Mouse (Mus musculus): ENCODE measurements around the gene Lrrc46.

The Lrrc46 gene

DNA sequence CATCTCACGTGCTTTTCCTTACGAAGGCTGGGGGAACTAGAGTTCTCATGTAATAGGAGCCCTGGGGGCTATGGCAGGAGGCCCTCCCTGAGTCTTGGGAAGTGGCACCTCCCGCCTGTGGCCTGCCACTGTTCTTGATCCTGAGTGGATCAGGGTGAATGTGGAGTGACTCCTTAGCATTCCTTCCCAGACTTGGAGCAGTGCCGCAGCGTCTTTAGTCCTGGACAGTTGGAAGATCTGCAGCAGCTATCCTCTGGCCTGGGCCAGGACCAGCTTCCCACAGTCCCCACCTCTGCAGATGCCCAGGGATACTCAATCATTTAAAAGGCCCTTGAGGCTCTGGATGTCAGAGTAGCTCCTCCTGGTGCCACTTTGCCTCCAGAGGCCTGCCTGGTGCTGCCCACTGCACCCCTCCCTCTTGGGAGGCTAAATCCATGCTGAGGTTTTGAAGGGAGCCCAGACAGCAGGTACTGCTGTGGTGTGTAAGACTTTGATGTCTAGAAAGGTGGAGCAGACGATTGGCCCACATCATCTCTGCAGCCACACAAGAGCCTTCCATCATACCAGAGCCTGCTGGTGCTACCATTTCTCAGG, 8.4 kb upstream of the Lrrc46 start:
- DNase-seq (ENCODE audit: low spot score) = no peak

DNA sequence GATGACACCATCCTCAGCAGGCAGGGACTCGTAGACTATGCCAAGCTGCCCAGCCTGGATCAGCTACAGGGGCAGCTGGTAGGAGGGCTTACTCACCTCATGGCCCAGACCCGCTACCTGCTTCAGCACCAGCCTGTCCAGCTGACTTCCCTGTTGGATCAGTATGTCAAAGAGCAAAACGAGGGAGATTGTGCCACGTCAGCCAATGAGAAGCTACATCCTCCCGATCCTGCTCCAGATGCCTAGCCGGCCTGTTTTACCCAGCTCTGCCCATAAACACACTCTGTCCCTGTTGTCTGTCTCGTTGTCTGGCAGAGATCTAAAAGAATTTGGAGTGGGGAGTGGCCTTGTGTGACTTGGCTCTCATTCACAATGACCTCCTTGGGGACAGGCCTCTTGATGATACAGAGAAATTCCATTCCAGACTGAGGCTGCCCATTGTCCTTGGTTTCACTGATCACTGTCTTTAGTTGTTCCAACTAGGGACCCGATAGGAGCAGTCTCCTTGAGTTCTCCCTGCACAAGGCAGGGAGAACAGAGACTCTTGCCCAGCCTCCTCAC, 7.0 kb upstream of the Lrrc46 start:
- no peak for DNase-seq (ENCODE audit: low spot score)

- no peak for DNase-seq (ENCODE audit: low spot score)
Observed at GRCm38 (mm10) chr11:97045861-97046260, 4.7 kb upstream of the Lrrc46 start.

GRCm38 (mm10) chr11:97044902-97045301, 3.7 kb upstream of the Lrrc46 start:
- no peak for DNase-seq (ENCODE audit: low spot score)

DNA sequence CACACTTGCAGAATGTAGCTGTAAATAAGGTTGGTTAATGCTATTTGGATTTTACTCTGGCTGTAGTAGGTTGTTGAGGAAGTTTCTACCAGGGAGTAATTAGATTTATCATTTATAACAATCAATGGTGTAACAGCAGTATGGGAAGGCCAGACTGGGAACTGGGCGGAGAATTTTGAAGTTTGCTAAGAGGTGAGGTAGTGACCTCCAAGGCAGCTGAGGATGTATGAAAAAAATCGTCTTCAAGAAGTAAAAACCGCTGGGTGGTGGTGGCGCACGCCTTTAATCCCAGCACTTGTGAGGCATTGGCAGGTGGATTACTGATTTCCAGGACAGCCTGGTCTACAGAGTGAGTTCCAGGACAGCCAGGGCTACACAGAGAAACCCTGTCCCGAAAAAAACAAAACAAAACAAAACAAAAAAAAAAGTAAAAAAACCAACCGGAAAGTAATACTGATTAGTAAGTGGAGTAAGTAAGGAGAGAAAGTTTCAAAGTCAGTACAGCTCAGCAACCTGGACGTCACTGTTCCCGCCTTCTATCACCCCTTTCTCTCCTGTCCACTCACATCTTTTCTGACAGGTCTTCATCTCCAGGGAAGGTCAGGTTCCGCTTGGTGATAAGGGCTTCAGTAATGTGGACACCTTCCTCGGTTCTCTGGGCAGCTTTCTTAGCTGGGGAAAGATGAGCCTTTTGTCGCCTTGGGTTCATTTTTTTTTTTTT, 746 bp downstream of the Lrrc46 start:
- no peak for DNase-seq (ENCODE audit: low spot score)

DNA sequence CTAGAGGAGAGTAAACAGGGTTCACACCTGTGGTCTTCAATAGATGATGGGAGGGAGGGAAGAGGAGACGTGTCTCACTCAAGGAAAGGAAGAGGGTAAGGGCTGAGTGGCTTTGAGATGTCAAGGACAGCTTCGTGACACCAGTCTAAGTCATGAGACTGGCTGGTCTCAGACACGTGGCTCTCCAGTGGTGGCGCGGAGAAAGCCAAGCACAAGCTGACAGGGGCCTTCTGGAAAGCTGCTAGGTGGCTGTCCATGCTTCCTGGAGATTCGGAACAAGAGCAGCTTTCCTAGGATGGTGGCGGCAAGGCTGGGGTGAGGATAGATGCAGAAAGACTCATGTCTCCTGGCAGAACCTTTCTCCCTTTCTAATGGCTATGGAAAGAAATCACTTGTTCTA, 2.3 kb downstream of the Lrrc46 start:
- no peak for DNase-seq (ENCODE audit: low spot score)

DNA sequence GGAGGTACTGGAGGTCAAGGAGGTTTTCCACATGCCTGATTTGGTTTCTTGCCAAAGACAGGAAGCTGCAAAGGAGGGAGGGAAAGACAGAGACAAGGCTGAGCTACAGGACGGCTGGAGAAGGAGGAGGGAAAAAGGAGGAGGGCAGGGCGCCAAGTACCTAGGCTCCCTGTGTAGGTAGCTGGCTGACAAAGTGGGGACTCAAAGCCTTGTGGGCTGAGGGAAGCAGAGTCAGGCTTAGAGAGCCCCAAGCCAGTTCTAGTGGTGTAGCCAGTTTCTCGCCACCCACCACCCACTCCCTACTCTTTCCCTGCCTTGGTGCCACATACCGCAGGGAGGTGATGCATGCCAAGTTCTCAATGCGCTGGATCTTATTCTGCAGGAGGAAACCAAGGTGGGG, 5.1 kb downstream of the Lrrc46 start:
- no peak for DNase-seq (ENCODE audit: low spot score)

DNA sequence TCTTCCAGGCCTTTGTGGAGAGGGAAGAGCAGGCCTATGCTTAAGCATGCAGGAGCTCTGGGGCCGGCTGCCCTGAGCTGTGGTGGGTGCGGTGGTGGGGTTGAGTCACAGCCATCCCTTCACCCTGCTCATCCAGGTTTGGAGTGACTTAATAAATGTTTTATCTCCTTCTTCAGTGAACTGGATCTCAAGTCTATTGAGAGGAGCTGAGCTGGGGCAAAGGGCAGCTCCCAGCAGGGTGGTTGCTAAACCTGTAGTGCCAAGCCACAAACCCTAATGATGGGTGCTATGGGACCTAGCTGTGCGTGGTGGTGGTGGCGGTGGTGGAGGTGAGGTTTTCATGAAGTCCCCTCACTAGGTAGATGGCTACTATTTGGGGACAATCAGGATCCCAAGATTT, 7.4 kb downstream of the Lrrc46 start:
- no peak for DNase-seq (ENCODE audit: low spot score)

DNA sequence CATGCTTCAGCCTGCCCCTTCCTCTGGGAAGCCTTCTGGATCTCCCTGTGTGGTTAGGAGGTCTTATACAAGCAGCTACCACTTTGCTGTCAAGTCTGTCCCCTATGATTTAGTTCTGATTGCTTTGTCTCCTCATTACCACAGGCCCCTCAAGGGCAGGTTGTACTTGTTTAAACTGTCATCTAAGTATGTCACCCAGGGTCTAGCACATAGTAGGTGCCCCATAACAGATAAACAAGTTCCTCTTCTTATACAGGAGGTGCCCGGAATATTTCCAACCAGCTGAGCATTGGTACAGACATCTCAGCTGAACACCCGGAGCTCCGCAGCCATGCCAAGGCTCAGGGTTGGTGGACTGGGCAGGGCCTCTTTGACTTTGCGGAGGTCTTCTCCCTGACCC, 8.7 kb downstream of the Lrrc46 start:
- no peak for DNase-seq (ENCODE audit: low spot score)

DNA sequence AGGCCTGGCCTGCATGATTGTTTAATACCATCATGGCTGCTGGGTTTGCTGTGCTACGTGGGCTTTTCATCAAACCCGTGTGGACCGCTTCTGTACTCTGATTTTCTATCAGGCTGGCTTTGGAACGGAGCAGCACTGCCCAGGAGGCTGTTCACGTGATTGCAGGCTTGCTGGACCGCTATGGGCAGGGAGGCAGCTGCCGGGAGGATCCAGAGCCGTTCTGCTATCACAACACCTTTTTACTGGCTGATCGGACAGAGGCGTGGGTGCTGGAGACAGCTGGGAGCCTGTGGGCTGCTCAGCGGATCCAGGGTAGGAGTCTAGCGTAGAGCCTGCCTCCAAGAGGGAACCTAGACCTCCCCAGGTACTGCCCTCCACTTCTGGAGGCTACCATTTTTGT, 9.2 kb downstream of the Lrrc46 start:
- DNase-seq (ENCODE audit: low spot score) = no peak

DNA sequence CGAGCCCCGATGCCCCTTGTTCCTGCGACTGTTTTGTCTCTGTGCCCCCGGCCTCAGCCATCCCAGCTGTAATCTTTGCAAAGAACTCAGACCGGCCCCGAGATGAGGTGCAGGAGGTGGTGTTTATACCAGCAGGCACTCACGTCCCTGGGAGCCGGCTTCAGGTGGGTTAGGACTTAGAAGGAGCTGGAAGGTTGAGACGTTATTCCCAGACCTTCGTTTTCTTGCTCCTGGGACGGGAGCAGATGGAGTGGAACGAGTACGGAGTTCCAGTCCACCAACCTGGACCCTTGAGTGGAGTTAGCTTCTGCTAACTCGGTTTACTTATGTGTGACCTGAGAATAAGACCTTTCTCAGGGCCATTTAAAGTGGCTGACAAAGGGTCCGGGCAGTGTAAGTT, 10.8 kb downstream of the Lrrc46 start:
- DNase-seq (ENCODE audit: low spot score) = no peak

DNA sequence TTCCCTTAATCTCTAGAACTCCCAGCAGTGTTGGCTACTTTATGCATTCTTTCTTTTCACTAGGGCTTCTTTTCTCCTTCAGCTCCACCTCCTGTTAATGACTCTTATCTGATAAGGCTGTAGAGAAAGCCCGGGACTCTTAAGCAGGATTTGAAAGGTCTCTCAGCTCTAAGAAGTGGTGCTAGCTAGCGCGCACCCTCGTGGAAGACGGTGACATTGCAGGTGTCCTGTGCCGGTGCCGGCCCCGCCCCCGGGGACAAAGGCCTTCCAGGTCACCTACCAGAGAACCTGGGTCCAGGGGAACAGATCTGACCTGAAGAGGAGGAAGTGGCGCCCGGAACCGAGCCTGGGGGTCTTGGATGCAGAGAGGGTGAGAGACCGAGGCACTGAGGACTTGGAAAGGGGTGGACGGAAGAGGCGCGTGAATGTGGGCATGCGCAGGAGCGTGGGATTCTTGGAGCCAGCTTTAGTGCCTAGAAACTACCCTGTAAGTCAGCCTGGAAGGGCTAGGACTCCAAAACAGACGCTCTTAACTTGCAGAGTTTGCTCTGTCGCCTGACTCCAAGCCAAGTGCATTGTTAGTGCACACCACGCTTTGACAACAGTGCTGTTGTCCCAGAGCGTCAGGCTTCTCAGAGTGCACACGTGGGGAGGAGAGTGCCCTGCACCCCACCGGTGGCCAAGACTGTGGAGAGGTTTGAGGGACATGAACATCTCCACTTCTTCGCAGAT, 11.4 kb downstream of the Lrrc46 start, which contains the start of gene Scrn2:
TSS of gene Scrn2 (plus strand) at position 253 of the 732 bp plus-strand sequence.
- DNase-seq (ENCODE audit: low spot score) = peak; percentile 87

GRCm38 (mm10) chr11:97025721-97026344, 15.4 kb downstream of the Lrrc46 start:
- DNase-seq (ENCODE audit: low spot score) = peak; percentile 91

DNA sequence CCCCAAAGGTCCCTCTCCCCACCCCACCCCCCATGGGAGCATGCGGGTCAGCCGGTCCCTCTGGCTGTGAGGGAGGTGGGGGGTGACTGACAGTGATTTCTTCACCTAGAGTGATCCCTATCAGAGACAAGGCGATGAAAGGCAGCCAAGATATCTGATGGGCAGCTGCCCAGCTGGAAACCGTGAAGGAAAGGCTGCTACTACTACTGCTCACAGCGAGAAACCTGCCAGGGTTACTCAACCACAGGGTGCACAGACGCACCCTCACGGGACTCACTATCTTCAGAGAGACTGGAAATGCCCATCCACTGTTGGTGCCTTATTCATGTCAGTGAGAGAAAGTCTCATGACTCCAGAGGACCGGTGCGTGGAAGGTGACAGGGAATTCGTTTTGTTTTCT, 16.2 kb downstream of the Lrrc46 start:
- DNase-seq (ENCODE audit: low spot score) = no peak

- peak; percentile 77 for DNase-seq (ENCODE audit: low spot score)
Observed at GRCm38 (mm10) chr11:97021873-97022484, 19.2 kb downstream of the Lrrc46 start.

DNA sequence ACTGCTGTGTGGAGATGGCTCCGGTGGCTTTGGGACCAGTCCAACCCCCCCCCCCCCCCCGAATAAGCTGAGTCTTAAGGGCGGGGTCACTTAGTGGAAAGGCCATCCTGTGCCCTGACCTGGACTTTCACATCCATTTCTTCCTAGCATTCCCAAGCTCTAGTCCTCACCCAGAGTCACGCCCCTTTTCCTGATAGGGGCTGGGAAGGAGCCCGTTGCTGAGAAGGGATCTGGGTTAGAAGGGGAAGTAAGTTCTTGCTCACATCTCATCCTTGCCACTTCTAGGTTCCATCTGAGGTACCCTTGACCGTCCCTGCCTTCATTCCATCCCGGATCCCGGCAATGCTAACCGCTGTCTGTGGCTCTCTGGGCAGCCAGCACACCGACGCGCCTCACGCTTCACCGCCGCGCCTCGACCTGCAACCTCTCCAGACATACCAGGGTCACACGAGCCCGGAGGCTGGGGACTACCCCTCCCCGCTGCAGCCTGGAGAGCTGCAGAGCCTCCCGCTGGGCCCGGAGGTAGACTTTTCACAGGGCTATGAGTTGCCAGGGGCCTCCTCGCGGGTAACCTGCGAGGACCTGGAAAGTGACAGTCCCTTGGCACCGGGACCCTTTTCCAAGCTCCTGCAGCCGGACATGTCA, 20.0 kb downstream of the Lrrc46 start:
- DNase-seq (ENCODE audit: low spot score) = no peak

GRCm38 (mm10) chr11:97019345-97019708, 21.9 kb downstream of the Lrrc46 start:
- DNase-seq (ENCODE audit: low spot score) = no peak

GRCm38 (mm10) chr11:97018583-97019344, 22.4 kb downstream of the Lrrc46 start:
- DNase-seq (ENCODE audit: low spot score) = no peak

DNA sequence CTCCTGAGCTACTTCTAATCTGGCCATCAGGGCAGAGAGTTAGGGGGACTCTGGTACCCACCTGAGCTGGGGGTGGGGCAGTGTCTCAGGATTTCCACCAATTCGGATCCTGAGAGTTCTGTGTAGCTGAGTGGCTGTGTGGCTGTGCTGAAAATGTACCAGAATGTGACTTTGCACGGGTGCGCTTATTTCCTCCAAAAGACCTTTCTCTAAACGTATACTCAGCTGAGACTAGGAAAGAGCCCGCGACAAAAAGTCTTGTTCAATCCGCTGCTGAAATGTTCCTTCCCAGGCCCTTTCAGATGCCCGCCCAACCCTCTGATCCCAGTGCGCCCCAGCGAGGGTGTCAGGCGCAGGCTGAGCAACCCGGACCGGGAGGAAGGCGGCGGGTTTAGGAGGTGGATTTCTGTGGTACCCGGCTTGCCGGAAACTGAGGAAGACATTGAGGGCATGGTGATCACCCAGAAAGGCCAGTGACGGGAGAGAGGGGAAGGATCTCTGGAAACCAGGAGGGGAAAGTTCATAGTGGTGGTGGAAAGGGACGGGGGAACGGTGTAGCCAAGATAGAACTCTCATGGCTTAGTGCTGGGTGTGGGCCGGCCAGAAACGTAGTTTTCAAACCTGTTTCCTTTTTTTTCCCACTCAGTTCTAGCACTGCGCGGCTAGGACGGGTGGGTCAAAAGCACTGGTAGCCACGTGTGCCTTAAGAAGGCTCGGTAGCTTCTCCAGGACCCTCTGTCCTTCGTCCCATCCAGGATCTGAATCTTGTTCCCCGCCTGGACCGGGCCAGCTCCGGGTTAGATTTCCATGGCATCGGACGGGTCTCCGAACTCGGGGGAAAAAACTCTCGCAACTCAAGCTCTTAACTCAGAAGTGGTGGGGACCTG, 23.3 kb downstream of the Lrrc46 start:
- DNase-seq (ENCODE audit: low spot score) = no peak

All from lung, postnatal 25 days (tissue).